Mouse (Mus musculus) CH12.LX (cell line): ENCODE data around the gene Adam22. TPM values are rescaled to one million over a fixed set of nuclear protein-coding genes. Genes with fewer than 3 reads are reported as not detected.
A peak's percentile ranks its signal among the peaks of the same experiment; 100 is the strongest.

ENCODE experiments used
- DNase-seq: peaks from one replicate; pipeline ENCODE4 v3.0.0-alpha.2; 2013; ENCODE audit errors: extremely low read depth
- H3K27ac ChIP-seq: 2 replicates; pipeline ENCODE4 v1.5.1; 2012; ENCODE audit warnings: low read depth, mild to moderate bottlenecking, control low read depth, moderate library complexity; ENCODE audit not compliant: insufficient read depth
- H3K27me3 ChIP-seq: replicated peaks from 2 replicates; pipeline ENCODE3; 2012; ENCODE audit warnings: inconsistent platforms
- H3K36me3 ChIP-seq, 2 experiments: replicated peaks in 1 of 2; 2 replicates each; pipeline versions ENCODE3 to v1.6.1; 2012; ENCODE audit warnings: inconsistent platforms in 1 of 2, low read length in 1 of 2, mild to moderate bottlenecking in 1 of 2, mixed read lengths in 1 of 2, moderate library complexity in 1 of 2; ENCODE audit not compliant: control insufficient read depth in 1 of 2, insufficient read depth in 1 of 2
- H3K4me1 ChIP-seq, 2 experiments: 2 replicates each; pipeline ENCODE4 v1.6.1; 2012; ENCODE audit warnings: inconsistent platforms in 1 of 2, moderate library complexity in 1 of 2; ENCODE audit not compliant: insufficient read depth in 2 of 2, control insufficient read depth in 1 of 2
- H3K4me2 ChIP-seq: 2 replicates; pipeline ENCODE4 v1.6.1; 2012; ENCODE audit warnings: low read depth, mild to moderate bottlenecking, control low read depth; ENCODE audit not compliant: poor library complexity, insufficient read depth, severe bottlenecking
- H3K4me3 ChIP-seq, 3 experiments: fragments of 150-350 bp in 1 of 3; sonication (generic) in 1 of 3; replicated peaks in 1 of 3; 2 replicates each; pipeline versions ENCODE3 to v1.5.1; 2011 to 2012; ENCODE audit warnings: low read depth in 2 of 3, low read length in 2 of 3, mild to moderate bottlenecking in 2 of 3, moderate library complexity in 2 of 3, control low read depth in 1 of 3, improper control_type of control experiment in 1 of 3, inconsistent platforms in 1 of 3, mixed read lengths in 1 of 3; ENCODE audit not compliant: poor library complexity in 1 of 3
- H3K79me2 ChIP-seq: replicated peaks from 2 replicates; pipeline ENCODE4 v1.6.1; 2012; ENCODE audit warnings: mild to moderate bottlenecking, moderate library complexity; ENCODE audit not compliant: control insufficient read depth, poor library complexity, insufficient read depth, severe bottlenecking; ENCODE audit errors: extremely low read depth
- H3K9ac ChIP-seq: 2 replicates; pipeline ENCODE4 v1.6.1; 2012; ENCODE audit warnings: low read depth, mild to moderate bottlenecking, control low read depth, moderate library complexity; ENCODE audit not compliant: insufficient read depth
- H3K9me3 ChIP-seq: replicated peaks from 2 replicates; pipeline ENCODE3; 2012; ENCODE audit warnings: low read length, inconsistent platforms, mixed read lengths
- BHLHE40 ChIP-seq: IDR thresholded peaks from 2 replicates; pipeline ENCODE4 v1.6.1; 2011; ENCODE audit warnings: mild to moderate bottlenecking, low read depth, low read length, improper control_type of control experiment
- CHD2 ChIP-seq: IDR thresholded peaks from 2 replicates; pipeline ENCODE4 v1.6.1; 2011; ENCODE audit warnings: low read length, improper control_type of control experiment
- CTCF ChIP-seq, 2 experiments: IDR thresholded peaks in 1 of 2; conservative IDR thresholded peaks in 1 of 2; 2 replicates each; pipeline ENCODE4 v1.5.1; 2011 to 2012; ENCODE audit warnings: low read depth in 2 of 2, low read length in 2 of 2, improper control_type of control experiment in 1 of 2, inconsistent platforms in 1 of 2, mild to moderate bottlenecking in 1 of 2, moderate library complexity in 1 of 2
- E2F4 ChIP-seq: IDR thresholded peaks from 2 replicates; pipeline ENCODE4 v1.6.1; 2011; ENCODE audit warnings: low read depth, low read length, improper control_type of control experiment; ENCODE audit not compliant: insufficient replicate concordance
- ELF1 ChIP-seq: IDR thresholded peaks from 2 replicates; pipeline ENCODE4 v1.6.1; 2014; ENCODE audit warnings: low read depth, mild to moderate bottlenecking, inconsistent platforms, low read length, improper control_type of control experiment
- EP300 ChIP-seq: IDR thresholded peaks from 2 replicates; pipeline ENCODE4 v1.6.1; 2011; ENCODE audit warnings: low read length, improper control_type of control experiment
- ETS1 ChIP-seq: conservative IDR thresholded peaks from 2 replicates; pipeline ENCODE4 v1.6.1; 2012; ENCODE audit warnings: low read depth, mild to moderate bottlenecking, inconsistent platforms, low read length, improper control_type of control experiment, moderate library complexity
- GABPA ChIP-seq: IDR thresholded peaks from 2 replicates; pipeline ENCODE4 v1.6.1; 2012; ENCODE audit warnings: low read depth, low read length, improper control_type of control experiment, inconsistent platforms; ENCODE audit not compliant: insufficient replicate concordance
- HCFC1 ChIP-seq: IDR thresholded peaks from 2 replicates; pipeline ENCODE4 v1.6.1; 2012; ENCODE audit warnings: low read depth, mild to moderate bottlenecking, inconsistent platforms, low read length, improper control_type of control experiment
- IRF4 ChIP-seq: IDR thresholded peaks from 2 replicates; pipeline ENCODE4 v1.6.1; 2014; ENCODE audit warnings: low read depth, mild to moderate bottlenecking, inconsistent platforms, low read length, improper control_type of control experiment
- JUN ChIP-seq: IDR thresholded peaks from 2 replicates; pipeline ENCODE4 v1.6.1; 2011; ENCODE audit warnings: low read depth, mild to moderate bottlenecking, low read length, improper control_type of control experiment, moderate library complexity; ENCODE audit not compliant: insufficient read depth
- JUND ChIP-seq: conservative IDR thresholded peaks from 2 replicates; pipeline ENCODE4 v1.6.1; 2011; ENCODE audit warnings: low read depth, low read length, improper control_type of control experiment
- KAT2A ChIP-seq: IDR thresholded peaks from 2 replicates; pipeline ENCODE4 v1.6.1; 2012; ENCODE audit warnings: low read length, improper control_type of control experiment, inconsistent platforms; ENCODE audit not compliant: insufficient replicate concordance
- MAFK ChIP-seq: IDR thresholded peaks from 2 replicates; pipeline ENCODE4 v1.6.1; 2011; ENCODE audit warnings: low read length, improper control_type of control experiment; ENCODE audit not compliant: insufficient replicate concordance
- MAX ChIP-seq: IDR thresholded peaks from 2 replicates; pipeline ENCODE4 v1.6.1; 2011; ENCODE audit warnings: low read length, improper control_type of control experiment
- MAZ ChIP-seq: IDR thresholded peaks from 2 replicates; pipeline ENCODE4 v1.6.1; 2012; ENCODE audit warnings: low read depth, mild to moderate bottlenecking, inconsistent platforms, low read length, improper control_type of control experiment, moderate library complexity
- MXI1 ChIP-seq: IDR thresholded peaks from 2 replicates; pipeline ENCODE4 v1.6.1; 2011; ENCODE audit warnings: mild to moderate bottlenecking, low read depth, low read length, improper control_type of control experiment
- MYC ChIP-seq: IDR thresholded peaks from 2 replicates; pipeline ENCODE4 v1.6.1; 2011; ENCODE audit warnings: low read depth, mild to moderate bottlenecking, improper control_type of control experiment, low read length
- NELFE ChIP-seq: IDR thresholded peaks from 2 replicates; pipeline ENCODE4 v1.6.1; 2011; ENCODE audit warnings: low read depth, low read length, improper control_type of control experiment
- NRF1 ChIP-seq: IDR thresholded peaks from 2 replicates; pipeline ENCODE4 v1.6.1; 2014; ENCODE audit warnings: low read depth, mild to moderate bottlenecking, inconsistent platforms, low read length, improper control_type of control experiment, moderate library complexity
- PAX5 ChIP-seq: IDR thresholded peaks from 2 replicates; pipeline ENCODE4 v1.6.1; 2012; ENCODE audit warnings: low read length, inconsistent platforms, mixed read lengths
- POLR2A ChIP-seq: IDR thresholded peaks from 2 replicates; pipeline ENCODE4 v1.6.1; 2011; ENCODE audit warnings: low read depth, mild to moderate bottlenecking, improper control_type of control experiment, low read length
- POLR2AphosphoS2 ChIP-seq: IDR thresholded peaks from 2 replicates; pipeline ENCODE4 v1.6.1; 2011; ENCODE audit warnings: low read depth, low read length, improper control_type of control experiment
- RAD21 ChIP-seq: IDR thresholded peaks from 2 replicates; pipeline ENCODE4 v1.6.1; 2011; ENCODE audit warnings: low read depth, mild to moderate bottlenecking, low read length, improper control_type of control experiment, moderate library complexity
- RCOR1 ChIP-seq: conservative IDR thresholded peaks from 2 replicates; pipeline ENCODE4 v1.6.1; 2012; ENCODE audit warnings: low read depth, mild to moderate bottlenecking, inconsistent platforms, low read length, improper control_type of control experiment
- SIN3A ChIP-seq: IDR thresholded peaks from 2 replicates; pipeline ENCODE4 v1.6.1; 2012; ENCODE audit warnings: low read length, improper control_type of control experiment, inconsistent platforms
- SMC3 ChIP-seq: IDR thresholded peaks from 2 replicates; pipeline ENCODE4 v1.6.1; 2011; ENCODE audit warnings: low read depth, low read length, improper control_type of control experiment
- TBP ChIP-seq: conservative IDR thresholded peaks from 2 replicates; pipeline ENCODE4 v1.6.1; 2011; ENCODE audit warnings: low read depth, low read length, improper control_type of control experiment
- TCF12 ChIP-seq: IDR thresholded peaks from 2 replicates; pipeline ENCODE4 v1.6.1; 2014; ENCODE audit warnings: low read depth, mild to moderate bottlenecking, inconsistent platforms, low read length, improper control_type of control experiment
- UBTF ChIP-seq: IDR thresholded peaks from 2 replicates; pipeline ENCODE4 v1.6.1; 2012; ENCODE audit warnings: low read depth, mild to moderate bottlenecking, inconsistent platforms, low read length, improper control_type of control experiment, moderate library complexity
- USF1 ChIP-seq: IDR thresholded peaks from 2 replicates; pipeline ENCODE4 v1.6.1; 2014; ENCODE audit warnings: low read depth, mild to moderate bottlenecking, inconsistent platforms, low read length, improper control_type of control experiment
- USF2 ChIP-seq: conservative IDR thresholded peaks from 2 replicates; pipeline ENCODE4 v1.6.1; 2011; ENCODE audit warnings: low read depth, low read length, improper control_type of control experiment
- ZC3H11A ChIP-seq: IDR thresholded peaks from 2 replicates; pipeline ENCODE4 v1.6.1; 2012; ENCODE audit warnings: low read depth, mild to moderate bottlenecking, inconsistent platforms, low read length, improper control_type of control experiment
- ZMIZ1 ChIP-seq: IDR thresholded peaks from 2 replicates; pipeline ENCODE4 v1.6.1; 2012; ENCODE audit warnings: low read depth, mild to moderate bottlenecking, inconsistent platforms, low read length, improper control_type of control experiment
- ZNF384 ChIP-seq: IDR thresholded peaks from 2 replicates; pipeline ENCODE4 v1.6.1; 2012; ENCODE audit warnings: low read depth, low read length, improper control_type of control experiment, inconsistent platforms
- dilution Hi-C: fragments of 300-500 bp; cut with MboI; formaldehyde crosslinking; loops from 2 replicates; pipeline ENCODE4 v1.14.3; 2020; ENCODE audit warnings: low sequenced_read_pairs; ENCODE audit not compliant: extremely low pct_unique_long_range_greater_than_20kb, extremely low pct_ligation_motif_present
- in situ Hi-C: fragments of 300-500 bp; cut with MboI; formaldehyde crosslinking; loops from 3 replicates; pipeline ENCODE4 v1.14.3; 2019; ENCODE audit warnings: low sequenced_read_pairs, low pct_ligation_motif_present, low pct_unique_long_range_greater_than_20kb, mixed read lengths
- polyA plus RNA-seq: library from polyadenylated mRNA; unstranded; fragments of >175 nt; gene quantifications from 2 replicates; pipeline ENCODE4 v1.2.1, GENCODE M21; 2012; ENCODE audit warnings: low read depth; ENCODE audit not compliant: insufficient read length
- total RNA-seq, 2 experiments: library from RNA; depleted of rRNA; stranded (reverse); fragments of 300-350 nt in 1 of 2; fragments of >200 nt in 1 of 2; gene quantifications; 2 replicates each; pipeline ENCODE4 v1.2.3; 2012 to 2014

The Adam22 gene
- total and polyA plus RNA-seq, 3 experiments, result 0.07 to 0.55 (median 0.14) TPM

GRCm38 (mm10) chr5:8056141-8057017, 311.6 kb downstream of the Adam22 start (continued):
- TF ChIP-seq SMC3, result no peak
- TF ChIP-seq USF2, result no peak
- no peak for TF ChIP-seq MYC
- no peak for TF ChIP-seq RCOR1
- TF ChIP-seq GABPA, result no peak
- no peak for TF ChIP-seq KAT2A
- no peak for TF ChIP-seq ETS1
- no peak for TF ChIP-seq RAD21

- peak; percentile 37 for DNase-seq
- Histone ChIP-seq H3K9ac (peak overlapping the region; percentile 84), H3K79me2 (peaks cover 6% of the 10 kb centered on the region; the same call in 1 of the 2 replicates), H3K27ac (no peak overlapping the region), H3K4me1 (peaks cover 3 to 21% of the 10 kb centered on the region in 2 experiments), H3K4me2 (peak overlapping the region; percentile 97), H3K9me3 (no peaks in the 10 kb centered on the region), H3K4me3 (peak overlapping the region; percentile 85 to 93 (median 92)), H3K36me3 (peaks cover 15 to 23% of the 10 kb centered on the region in 2 experiments), H3K27me3 (no peaks in the 10 kb centered on the region)
- dilution Hi-C loops (no loop called here), in situ Hi-C loops (no loop called here)
- no peak for TF ChIP-seq USF1
- TF ChIP-seq POLR2A, result no peak
- TF ChIP-seq RCOR1, result no peak
- no peak for TF ChIP-seq RAD21
- no peak; the same call in 1 of the 2 replicates for TF ChIP-seq ELF1
- peak; percentile 8; the same call in 1 of the 2 replicates for TF ChIP-seq JUND
- TF ChIP-seq NRF1, result no peak
- peak; percentile 78 for TF ChIP-seq IRF4
- TF ChIP-seq ETS1, result peak; percentile 45
- TF ChIP-seq UBTF, result no peak
- 0 out of 2 replicates have a peak, but pooled peaks have one; percentile 20 for TF ChIP-seq ZNF384
- no peak for TF ChIP-seq CTCF (conservative IDR thresholded peaks at IDR 0.05 in 1 of 2, IDR thresholded peaks at IDR 0.05 in 1 of 2; ENCODE audit: low read depth in 2 of 2, low read length in 2 of 2)
- TF ChIP-seq EP300, result peak; percentile 73
- TF ChIP-seq PAX5, result no peak
- 0 out of 2 replicates have a peak, but pooled peaks have one; percentile 9 for TF ChIP-seq MAFK
- TF ChIP-seq CHD2, result no peak
- no peak for TF ChIP-seq TBP
- peak; percentile 59; the same call in 1 of the 2 replicates for TF ChIP-seq MAZ
- no peak for TF ChIP-seq ZMIZ1
- no peak for TF ChIP-seq USF2
- TF ChIP-seq KAT2A, result 0 out of 2 replicates have a peak, but pooled peaks have one; percentile 17
- no peak for TF ChIP-seq GABPA
- no peak for TF ChIP-seq ZC3H11A
- TF ChIP-seq HCFC1, result no peak
- TF ChIP-seq SIN3A, result peak; percentile 74; the same call in 1 of the 2 replicates
- TF ChIP-seq E2F4, result no peak
- TF ChIP-seq JUN, result no peak
- peak; percentile 92 for TF ChIP-seq BHLHE40
- no peak for TF ChIP-seq POLR2AphosphoS2
- no peak for TF ChIP-seq MAX
- TF ChIP-seq TCF12, result no peak
- no peak for TF ChIP-seq NELFE
- no peak; the same call in 1 of the 2 replicates for TF ChIP-seq MXI1
Measured at GRCm38 (mm10) chr5:8055721-8056129, 312.2 kb downstream of the Adam22 start.
